Mouse (Mus musculus) spleen, adult 2 months (tissue): ENCODE results near the gene Rad9a. TPM values are rescaled to one million over a fixed set of nuclear protein-coding genes. Genes with fewer than 3 reads are reported as not detected.

Experiments used
- DNase-seq, 2 experiments: peaks; one replicate each; pipeline versions ENCODE4 v3.0.0 to v3.0.0-alpha.2; 2012 to 2021; ENCODE audit warnings: low spot score in 2 of 2, low read depth in 1 of 2
- H3K27ac ChIP-seq: fragments of 200-500 bp; 2 replicates; pipeline ENCODE4 v1.5.1; 2012; ENCODE audit warnings: low read length, inconsistent platforms; ENCODE audit not compliant: insufficient read depth
- H3K27me3 ChIP-seq: fragments of 200-500 bp; 2 replicates; pipeline ENCODE4 v1.6.1; 2012; ENCODE audit warnings: mild to moderate bottlenecking, moderate library complexity, low read length, inconsistent platforms; ENCODE audit not compliant: control insufficient read depth, insufficient read depth
- H3K36me3 ChIP-seq: fragments of 200-500 bp; 2 replicates; pipeline ENCODE4 v1.6.1; 2012; ENCODE audit warnings: mild to moderate bottlenecking, low read length, inconsistent platforms; ENCODE audit not compliant: control insufficient read depth, insufficient read depth
- H3K4me1 ChIP-seq: fragments of 200-500 bp; 2 replicates; pipeline ENCODE4 v1.6.1; 2011; ENCODE audit warnings: inconsistent platforms; ENCODE audit not compliant: control insufficient read depth, insufficient read depth, insufficient read length
- H3K4me3 ChIP-seq: fragments of 200-500 bp; 2 replicates; pipeline ENCODE4 v1.5.1; 2011; ENCODE audit warnings: mild to moderate bottlenecking, inconsistent platforms; ENCODE audit not compliant: insufficient read depth, insufficient read length; ENCODE audit errors: extremely low read depth
- CTCF ChIP-seq: fragments of 200-500 bp; IDR thresholded peaks from 2 replicates; pipeline ENCODE4 v1.5.1; 2011; ENCODE audit warnings: mild to moderate bottlenecking, inconsistent platforms; ENCODE audit not compliant: insufficient read depth, insufficient read length, insufficient replicate concordance; ENCODE audit errors: extremely low read depth
- POLR2A ChIP-seq: fragments of 200-500 bp; IDR thresholded peaks from 2 replicates; pipeline ENCODE4 v1.6.1; 2011; ENCODE audit warnings: low read depth, low read length, inconsistent platforms
- WGBS: fragments of 180-500 bp; shearing (Covaris S2); methylation state at CpG from one replicate; pipeline ENCODE4 v1.1.7; 2018; 5-methylcytosine and 5-hydroxymethylcytosine counted together
- polyA plus RNA-seq: library from polyadenylated mRNA; depleted of rRNA; stranded (reverse); fragments of >200 nt; gene quantifications from 2 replicates; pipeline ENCODE4 v1.2.3, GENCODE M21; 2012

Rad9a gene
- polyA plus RNA-seq, 1 experiment, result 53.1 TPM

DNA sequence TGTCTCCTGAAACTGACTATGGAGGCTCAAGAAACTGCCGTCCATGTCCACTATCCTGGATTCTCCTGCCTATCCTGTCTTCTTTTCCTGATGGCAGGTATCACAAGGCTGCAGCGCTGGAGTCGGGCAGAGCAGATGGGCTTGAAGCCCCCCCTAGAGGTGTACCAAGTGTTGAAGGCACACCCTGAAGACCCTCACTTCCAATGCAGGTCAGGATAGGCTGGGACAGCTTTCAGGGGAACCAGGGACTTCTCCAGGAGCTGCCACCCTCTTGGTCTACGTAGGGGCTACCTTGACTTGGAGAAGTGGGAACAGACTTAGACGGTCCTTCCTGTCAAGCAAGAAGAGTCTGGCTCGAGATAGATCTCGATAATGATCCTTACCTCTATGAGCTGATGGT, 31.2 kb upstream of the Rad9a start:
- TF ChIP-seq CTCF, result no peak
- TF ChIP-seq POLR2A, result no peak
- Histone ChIP-seq H3K27ac (peak overlapping the region; percentile 99), H3K27me3 (no peaks in the 10 kb centered on the region), H3K4me3 (peak overlapping the region; percentile 73), H3K4me1 (peaks cover 40% of the 10 kb centered on the region), H3K36me3 (no peaks in the 10 kb centered on the region)
- no peak for DNase-seq
- 78% methylated on average over 7 of the region's 7 CpGs for WGBS

GRCm38 (mm10) chr19:4232186-4232572, 30.7 kb upstream of the Rad9a start:
- Histone ChIP-seq H3K27me3 (no peaks in the 10 kb centered on the region), H3K27ac (peak overlapping the region; percentile 99), H3K4me1 (peaks cover 45% of the 10 kb centered on the region), H3K4me3 (peak overlapping the region; percentile 73), H3K36me3 (no peaks in the 10 kb centered on the region)
- WGBS, result 4% methylated on average over 2 of the region's 2 CpGs
- TF ChIP-seq POLR2A (no peak), CTCF (no peak)
- peak; percentile 45 to 63 for DNase-seq

- WGBS, result 5% methylated on average over 26 of the region's 26 CpGs
- no peaks in the 10 kb centered on the region for H3K27me3 ChIP-seq
Observed at GRCm38 (mm10) chr19:4231253-4232185, 30.1 kb upstream of the Rad9a start, which contains the start of gene Pold4. Pold4 (plus strand) TSS chr19:4231899.

GRCm38 (mm10) chr19:4230415-4230814, 29.0 kb upstream of the Rad9a start:
- 46% methylated on average over 8 of the region's 8 CpGs for WGBS
- TF ChIP-seq POLR2A (no peak), CTCF (no peak)
- no peaks in the 10 kb centered on the region for H3K36me3 ChIP-seq
- no peak for DNase-seq
- H3K27ac ChIP-seq, result peak overlapping the region; percentile 86
- peak overlapping the region; percentile 21; the same call in 1 of the 2 replicates for H3K4me3 ChIP-seq
- H3K4me1 ChIP-seq, result peaks cover 50% of the 10 kb centered on the region
- H3K27me3 ChIP-seq, result no peaks in the 10 kb centered on the region

More at GRCm38 (mm10) chr19:4231253-4232185, 30.1 kb upstream of the Rad9a start, which contains the start of gene Pold4:
- peak; percentile 83 for TF ChIP-seq POLR2A
- no peak for TF ChIP-seq CTCF
- DNase-seq, result peak; percentile 95 to 98
- Histone ChIP-seq H3K27ac (peak within 1 kb of the TSS; percentile 99), H3K4me3 (peak within 1 kb of the TSS; percentile 73), H3K4me1 (peaks cover 50% of the 10 kb centered on the region), H3K36me3 (no peaks in the 10 kb centered on the region)

DNA sequence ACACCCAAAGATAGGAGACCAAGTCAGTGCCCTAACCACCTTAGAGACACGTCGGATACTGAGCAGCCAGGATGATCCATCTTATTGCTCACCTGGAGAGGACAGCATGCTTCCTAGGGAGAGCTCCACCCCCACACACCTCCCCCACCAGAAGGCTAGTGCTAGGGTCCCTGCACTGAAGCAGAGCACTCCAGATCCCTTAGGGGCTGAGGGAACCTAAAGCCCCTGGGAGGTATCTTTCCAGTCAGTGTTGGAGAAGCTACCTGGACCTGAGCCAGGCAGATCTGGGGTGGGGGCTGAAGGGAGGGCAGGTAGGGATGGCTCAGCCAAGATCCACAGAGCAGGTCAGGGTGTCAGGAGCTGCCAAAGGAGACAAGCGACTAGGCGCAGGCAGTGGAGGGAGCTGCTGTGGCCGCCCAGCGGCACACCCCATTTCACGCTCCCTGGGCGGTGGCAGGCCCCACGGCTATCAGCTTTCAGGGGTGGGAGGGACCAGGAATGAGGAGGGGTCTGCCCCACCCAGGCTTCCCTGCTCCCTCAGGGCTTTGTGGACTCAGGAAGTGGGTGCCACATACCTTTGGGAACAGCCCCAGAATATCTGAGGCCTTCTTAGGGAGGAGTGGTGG, 28.1 kb upstream of the Rad9a start:
- peaks cover 50% of the 10 kb centered on the region for H3K4me1 ChIP-seq
- TF ChIP-seq POLR2A (no peak), CTCF (no peak)
- 60% methylated on average over 9 of the region's 9 CpGs for WGBS
- H3K36me3 ChIP-seq, result no peaks in the 10 kb centered on the region
- no peaks in the 10 kb centered on the region for H3K27me3 ChIP-seq
- H3K27ac ChIP-seq, result peak overlapping the region; percentile 86
- no peak overlapping the region for H3K4me3 ChIP-seq
- DNase-seq, result no peak

DNA sequence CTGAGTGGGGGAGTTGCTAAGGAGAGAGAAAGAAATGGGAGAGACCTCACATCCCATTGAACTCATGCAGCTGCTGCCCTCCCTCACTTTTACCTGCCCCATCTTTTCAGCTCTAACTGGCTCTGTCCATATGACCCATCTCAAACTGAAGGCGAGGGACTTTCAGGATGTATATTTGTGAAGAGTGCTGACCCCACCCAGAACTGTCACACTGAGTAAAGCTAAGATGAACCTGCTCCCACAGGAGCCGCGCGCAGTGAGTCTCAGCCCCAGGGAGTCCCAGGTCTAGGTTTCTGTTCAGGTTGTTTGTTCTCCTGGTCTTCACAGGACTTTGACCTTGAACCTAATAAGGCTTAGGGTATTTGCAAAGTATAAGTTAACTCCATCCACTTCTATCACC, 27.4 kb upstream of the Rad9a start:
- TF ChIP-seq CTCF (no peak), POLR2A (no peak)
- Histone ChIP-seq H3K36me3 (no peaks in the 10 kb centered on the region), H3K4me1 (peaks cover 50% of the 10 kb centered on the region), H3K27ac (no peak overlapping the region), H3K4me3 (no peak overlapping the region), H3K27me3 (no peaks in the 10 kb centered on the region)
- WGBS, result 81% methylated on average over 4 of the region's 4 CpGs
- no peak for DNase-seq
